Mouse (Mus musculus): ENCODE data around the gene Rps28.

DNA sequence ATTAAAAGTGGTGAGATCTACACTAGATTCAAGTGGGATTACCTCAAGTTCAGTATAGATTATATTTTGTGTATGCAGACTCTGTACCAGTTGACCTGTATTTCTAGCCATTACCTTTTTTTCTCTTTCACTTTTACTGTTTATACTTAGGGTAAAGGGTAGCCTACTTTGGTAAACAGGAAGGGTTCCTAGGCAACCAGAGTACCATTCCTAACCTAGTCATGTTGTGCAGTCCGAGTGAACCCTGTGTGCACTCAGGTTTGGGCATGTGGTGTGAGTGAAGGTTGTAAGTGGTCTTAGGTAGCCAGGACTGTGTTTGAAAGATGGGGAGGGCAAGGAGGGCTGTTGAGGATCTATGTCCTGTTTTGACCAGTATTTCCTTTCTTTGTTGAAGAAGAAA lies 27.0 kb upstream of the Rps28 start:
- TF ChIP-seq CTCF (IDR thresholded peaks at IDR 0.05; ENCODE audit: low read depth, low read length) (no peak), POLR2A (IDR thresholded peaks at IDR 0.05; ENCODE audit: extremely low read depth, insufficient read depth, low read length) (no peak)
